Mouse (Mus musculus): ENCODE results near the gene Psma6. TPM values are rescaled to one million over a fixed set of nuclear protein-coding genes. Genes with fewer than 3 reads are reported as not detected.

Gene Psma6
- polyA plus RNA-seq, 1 experiment from 2014 or later: 407 TPM

GRCm38 (mm10) chr12:55433802-55434435 is 49.9 kb downstream of the Psma6 start:
- ATAC-seq: peak; percentile 41; the same call in 1 of the 2 replicates
- H3K4me1 ChIP-seq (ENCODE audit: control insufficient read depth, insufficient read depth, low read length): peaks cover 26% of the 10 kb centered on the region
- H3K4me3 ChIP-seq (ENCODE audit: low read length): no peak overlapping the region
- no peaks in the 10 kb centered on the region for H3K27me3 ChIP-seq (replicated peaks; ENCODE audit: control insufficient read depth, insufficient read depth, low read length)
- no peaks in the 10 kb centered on the region for H3K36me3 ChIP-seq (ENCODE audit: control insufficient read depth, insufficient read depth, low read length)
- no peaks in the 10 kb centered on the region for H3K9me3 ChIP-seq (ENCODE audit: control insufficient read depth, low read length)
- 0 out of 2 replicates have a peak overlapping the region, but pooled peaks have one; percentile 20 for H3K4me2 ChIP-seq (ENCODE audit: low read depth, low read length)
- no peak overlapping the region for H3K9ac ChIP-seq (ENCODE audit: low read depth, low read length)
- 35% methylated on average over 8 of the region's 8 CpGs for WGBS
- peak overlapping the region; percentile 34; the same call in 1 of the 2 replicates for H3K27ac ChIP-seq (ENCODE audit: low read length)

GRCm38 (mm10) chr12:55435080-55435479 is 51.1 kb downstream of the Psma6 start:
- no peak overlapping the region for H3K27ac ChIP-seq (ENCODE audit: low read length)
- H3K4me3 ChIP-seq (ENCODE audit: low read length): no peak overlapping the region
- no peak for ATAC-seq
- no peaks in the 10 kb centered on the region for H3K27me3 ChIP-seq (replicated peaks; ENCODE audit: control insufficient read depth, insufficient read depth, low read length)
- WGBS: 83% methylated on average over 1 of the region's 1 CpGs
- H3K9ac ChIP-seq (ENCODE audit: low read depth, low read length): no peak overlapping the region
- no peaks in the 10 kb centered on the region for H3K9me3 ChIP-seq (ENCODE audit: control insufficient read depth, low read length)
- no peaks in the 10 kb centered on the region for H3K36me3 ChIP-seq (ENCODE audit: control insufficient read depth, insufficient read depth, low read length)
- H3K4me1 ChIP-seq (ENCODE audit: control insufficient read depth, insufficient read depth, low read length): peaks cover 28% of the 10 kb centered on the region
- no peak overlapping the region for H3K4me2 ChIP-seq (ENCODE audit: low read depth, low read length)

GRCm38 (mm10) chr12:55437122-55437826 is 53.3 kb downstream of the Psma6 start:
- H3K4me1 ChIP-seq (ENCODE audit: control insufficient read depth, insufficient read depth, low read length): peaks cover 28% of the 10 kb centered on the region
- WGBS: 41% methylated on average over 13 of the region's 13 CpGs
- H3K9ac ChIP-seq (ENCODE audit: low read depth, low read length): no peak overlapping the region
- H3K4me2 ChIP-seq (ENCODE audit: low read depth, low read length): peak overlapping the region; percentile 30; the same call in 1 of the 2 replicates
- peak; percentile 90 for ATAC-seq
- H3K9me3 ChIP-seq (ENCODE audit: control insufficient read depth, low read length): no peaks in the 10 kb centered on the region
- H3K4me3 ChIP-seq (ENCODE audit: low read length): no peak overlapping the region
- no peaks in the 10 kb centered on the region for H3K36me3 ChIP-seq (ENCODE audit: control insufficient read depth, insufficient read depth, low read length)
- H3K27me3 ChIP-seq (replicated peaks; ENCODE audit: control insufficient read depth, insufficient read depth, low read length): no peaks in the 10 kb centered on the region
- peak overlapping the region; percentile 85 for H3K27ac ChIP-seq (ENCODE audit: low read length)

- ATAC-seq: no peak
- Histone ChIP-seq H3K36me3 (ENCODE audit: control insufficient read depth, insufficient read depth, low read length) (no peaks in the 10 kb centered on the region), H3K4me2 (ENCODE audit: low read depth, low read length) (peak overlapping the region; percentile 38), H3K9me3 (ENCODE audit: control insufficient read depth, low read length) (no peaks in the 10 kb centered on the region), H3K4me3 (ENCODE audit: low read length) (no peak overlapping the region), H3K4me1 (ENCODE audit: control insufficient read depth, insufficient read depth, low read length) (peaks cover 34% of the 10 kb centered on the region), H3K27ac (ENCODE audit: low read length) (peak overlapping the region; percentile 85), H3K9ac (ENCODE audit: low read depth, low read length) (peak overlapping the region; percentile 51; the same call in 1 of the 2 replicates), H3K27me3 (replicated peaks; ENCODE audit: control insufficient read depth, insufficient read depth, low read length) (no peaks in the 10 kb centered on the region)
- 72% methylated on average over 10 of the region's 10 CpGs for WGBS
These were observed 54.0 kb downstream of the Psma6 start for GRCm38 (mm10) chr12:55438058-55438457.

GRCm38 (mm10) chr12:55438611-55439137 is 54.7 kb downstream of the Psma6 start:
- Histone ChIP-seq H3K4me3 (ENCODE audit: low read length) (no peak overlapping the region), H3K4me2 (ENCODE audit: low read depth, low read length) (peak overlapping the region; percentile 38), H3K4me1 (ENCODE audit: control insufficient read depth, insufficient read depth, low read length) (peaks cover 40% of the 10 kb centered on the region), H3K27me3 (replicated peaks; ENCODE audit: control insufficient read depth, insufficient read depth, low read length) (no peaks in the 10 kb centered on the region), H3K36me3 (ENCODE audit: control insufficient read depth, insufficient read depth, low read length) (no peaks in the 10 kb centered on the region), H3K9me3 (ENCODE audit: control insufficient read depth, low read length) (no peaks in the 10 kb centered on the region), H3K27ac (ENCODE audit: low read length) (peak overlapping the region; percentile 85), H3K9ac (ENCODE audit: low read depth, low read length) (peak overlapping the region; percentile 51)
- ATAC-seq: no peak
- WGBS: 15% methylated on average over 11 of the region's 11 CpGs

GRCm38 (mm10) chr12:55440416-55440815 is 56.4 kb downstream of the Psma6 start:
- Histone ChIP-seq H3K36me3 (ENCODE audit: control insufficient read depth, insufficient read depth, low read length) (no peaks in the 10 kb centered on the region), H3K4me1 (ENCODE audit: control insufficient read depth, insufficient read depth, low read length) (peaks cover 44% of the 10 kb centered on the region), H3K27me3 (replicated peaks; ENCODE audit: control insufficient read depth, insufficient read depth, low read length) (no peaks in the 10 kb centered on the region), H3K4me3 (ENCODE audit: low read length) (no peak overlapping the region), H3K9me3 (ENCODE audit: control insufficient read depth, low read length) (no peaks in the 10 kb centered on the region), H3K9ac (ENCODE audit: low read depth, low read length) (no peak overlapping the region), H3K27ac (ENCODE audit: low read length) (no peak overlapping the region), H3K4me2 (ENCODE audit: low read depth, low read length) (no peak overlapping the region)
- ATAC-seq: no peak
- WGBS: 83% methylated on average over 5 of the region's 5 CpGs

GRCm38 (mm10) chr12:55442245-55442644 is 58.2 kb downstream of the Psma6 start:
- Histone ChIP-seq H3K36me3 (ENCODE audit: control insufficient read depth, insufficient read depth, low read length) (no peaks in the 10 kb centered on the region), H3K9ac (ENCODE audit: low read depth, low read length) (no peak overlapping the region), H3K27ac (ENCODE audit: low read length) (no peak overlapping the region), H3K4me3 (ENCODE audit: low read length) (no peak overlapping the region), H3K4me2 (ENCODE audit: low read depth, low read length) (no peak overlapping the region), H3K4me1 (ENCODE audit: control insufficient read depth, insufficient read depth, low read length) (peaks cover 48% of the 10 kb centered on the region), H3K9me3 (ENCODE audit: control insufficient read depth, low read length) (no peaks in the 10 kb centered on the region), H3K27me3 (replicated peaks; ENCODE audit: control insufficient read depth, insufficient read depth, low read length) (no peaks in the 10 kb centered on the region)
- WGBS: 94% methylated on average over 1 of the region's 1 CpGs
- no peak for ATAC-seq

GRCm38 (mm10) chr12:55442861-55443850 is 59.1 kb downstream of the Psma6 start:
- Histone ChIP-seq H3K4me2 (ENCODE audit: low read depth, low read length) (no peak overlapping the region), H3K9ac (ENCODE audit: low read depth, low read length) (peak overlapping the region; percentile 36; the same call in 1 of the 2 replicates)
- ATAC-seq: peak; percentile 74

More at GRCm38 (mm10) chr12:55442861-55443850, 59.1 kb downstream of the Psma6 start:
- no peaks in the 10 kb centered on the region for H3K9me3 ChIP-seq (ENCODE audit: control insufficient read depth, low read length)
- H3K4me1 ChIP-seq (ENCODE audit: control insufficient read depth, insufficient read depth, low read length): peaks cover 42% of the 10 kb centered on the region
- H3K36me3 ChIP-seq (ENCODE audit: control insufficient read depth, insufficient read depth, low read length): no peaks in the 10 kb centered on the region
- H3K27ac ChIP-seq (ENCODE audit: low read length): peak overlapping the region; percentile 55
- H3K27me3 ChIP-seq (replicated peaks; ENCODE audit: control insufficient read depth, insufficient read depth, low read length): no peaks in the 10 kb centered on the region
- 53% methylated on average over 9 of the region's 9 CpGs for WGBS
- no peak overlapping the region for H3K4me3 ChIP-seq (ENCODE audit: low read length)

Measured in intestine, embryonic 16.5 days (tissue).